Mouse (Mus musculus) CH12.LX (cell line): ENCODE measurements around the gene Apoa1. TPM values are rescaled to one million over a fixed set of nuclear protein-coding genes. Genes with fewer than 3 reads are reported as not detected.

Experiments
- DNase-seq: peaks from one replicate; pipeline ENCODE4 v3.0.0-alpha.2; 2013; ENCODE audit errors: extremely low read depth
- H3K27ac ChIP-seq: 2 replicates; pipeline ENCODE4 v1.5.1; 2012; ENCODE audit warnings: low read depth, mild to moderate bottlenecking, control low read depth, moderate library complexity; ENCODE audit not compliant: insufficient read depth
- H3K27me3 ChIP-seq: replicated peaks from 2 replicates; pipeline ENCODE3; 2012; ENCODE audit warnings: inconsistent platforms
- H3K36me3 ChIP-seq, 2 experiments: replicated peaks in 1 of 2; 2 replicates each; pipeline versions ENCODE3 to v1.6.1; 2012; ENCODE audit warnings: inconsistent platforms in 1 of 2, low read length in 1 of 2, mild to moderate bottlenecking in 1 of 2, mixed read lengths in 1 of 2, moderate library complexity in 1 of 2; ENCODE audit not compliant: control insufficient read depth in 1 of 2, insufficient read depth in 1 of 2
- H3K4me1 ChIP-seq, 2 experiments: 2 replicates each; pipeline ENCODE4 v1.6.1; 2012; ENCODE audit warnings: inconsistent platforms in 1 of 2, moderate library complexity in 1 of 2; ENCODE audit not compliant: insufficient read depth in 2 of 2, control insufficient read depth in 1 of 2
- H3K4me2 ChIP-seq: 2 replicates; pipeline ENCODE4 v1.6.1; 2012; ENCODE audit warnings: low read depth, mild to moderate bottlenecking, control low read depth; ENCODE audit not compliant: poor library complexity, insufficient read depth, severe bottlenecking
- H3K4me3 ChIP-seq, 3 experiments: fragments of 150-350 bp in 1 of 3; sonication (generic) in 1 of 3; replicated peaks in 1 of 3; 2 replicates each; pipeline versions ENCODE3 to v1.5.1; 2011 to 2012; ENCODE audit warnings: low read depth in 2 of 3, low read length in 2 of 3, mild to moderate bottlenecking in 2 of 3, moderate library complexity in 2 of 3, control low read depth in 1 of 3, improper control_type of control experiment in 1 of 3, inconsistent platforms in 1 of 3, mixed read lengths in 1 of 3; ENCODE audit not compliant: poor library complexity in 1 of 3
- H3K79me2 ChIP-seq: replicated peaks from 2 replicates; pipeline ENCODE4 v1.6.1; 2012; ENCODE audit warnings: mild to moderate bottlenecking, moderate library complexity; ENCODE audit not compliant: control insufficient read depth, poor library complexity, insufficient read depth, severe bottlenecking; ENCODE audit errors: extremely low read depth
- H3K9ac ChIP-seq: 2 replicates; pipeline ENCODE4 v1.6.1; 2012; ENCODE audit warnings: low read depth, mild to moderate bottlenecking, control low read depth, moderate library complexity; ENCODE audit not compliant: insufficient read depth
- H3K9me3 ChIP-seq: replicated peaks from 2 replicates; pipeline ENCODE3; 2012; ENCODE audit warnings: low read length, inconsistent platforms, mixed read lengths
- BHLHE40 ChIP-seq: IDR thresholded peaks from 2 replicates; pipeline ENCODE4 v1.6.1; 2011; ENCODE audit warnings: mild to moderate bottlenecking, low read depth, low read length, improper control_type of control experiment
- ELF1 ChIP-seq: IDR thresholded peaks from 2 replicates; pipeline ENCODE4 v1.6.1; 2014; ENCODE audit warnings: low read depth, mild to moderate bottlenecking, inconsistent platforms, low read length, improper control_type of control experiment
- ETS1 ChIP-seq: conservative IDR thresholded peaks from 2 replicates; pipeline ENCODE4 v1.6.1; 2012; ENCODE audit warnings: low read depth, mild to moderate bottlenecking, inconsistent platforms, low read length, improper control_type of control experiment, moderate library complexity
- HCFC1 ChIP-seq: IDR thresholded peaks from 2 replicates; pipeline ENCODE4 v1.6.1; 2012; ENCODE audit warnings: low read depth, mild to moderate bottlenecking, inconsistent platforms, low read length, improper control_type of control experiment
- IRF4 ChIP-seq: IDR thresholded peaks from 2 replicates; pipeline ENCODE4 v1.6.1; 2014; ENCODE audit warnings: low read depth, mild to moderate bottlenecking, inconsistent platforms, low read length, improper control_type of control experiment
- KAT2A ChIP-seq: IDR thresholded peaks from 2 replicates; pipeline ENCODE4 v1.6.1; 2012; ENCODE audit warnings: low read length, improper control_type of control experiment, inconsistent platforms; ENCODE audit not compliant: insufficient replicate concordance
- MAFK ChIP-seq: IDR thresholded peaks from 2 replicates; pipeline ENCODE4 v1.6.1; 2011; ENCODE audit warnings: low read length, improper control_type of control experiment; ENCODE audit not compliant: insufficient replicate concordance
- MXI1 ChIP-seq: IDR thresholded peaks from 2 replicates; pipeline ENCODE4 v1.6.1; 2011; ENCODE audit warnings: mild to moderate bottlenecking, low read depth, low read length, improper control_type of control experiment
- NELFE ChIP-seq: IDR thresholded peaks from 2 replicates; pipeline ENCODE4 v1.6.1; 2011; ENCODE audit warnings: low read depth, low read length, improper control_type of control experiment
- RAD21 ChIP-seq: IDR thresholded peaks from 2 replicates; pipeline ENCODE4 v1.6.1; 2011; ENCODE audit warnings: low read depth, mild to moderate bottlenecking, low read length, improper control_type of control experiment, moderate library complexity
- RCOR1 ChIP-seq: conservative IDR thresholded peaks from 2 replicates; pipeline ENCODE4 v1.6.1; 2012; ENCODE audit warnings: low read depth, mild to moderate bottlenecking, inconsistent platforms, low read length, improper control_type of control experiment
- TBP ChIP-seq: conservative IDR thresholded peaks from 2 replicates; pipeline ENCODE4 v1.6.1; 2011; ENCODE audit warnings: low read depth, low read length, improper control_type of control experiment
- TCF12 ChIP-seq: IDR thresholded peaks from 2 replicates; pipeline ENCODE4 v1.6.1; 2014; ENCODE audit warnings: low read depth, mild to moderate bottlenecking, inconsistent platforms, low read length, improper control_type of control experiment
- UBTF ChIP-seq: IDR thresholded peaks from 2 replicates; pipeline ENCODE4 v1.6.1; 2012; ENCODE audit warnings: low read depth, mild to moderate bottlenecking, inconsistent platforms, low read length, improper control_type of control experiment, moderate library complexity
- ZKSCAN1 ChIP-seq: IDR thresholded peaks from 2 replicates; pipeline ENCODE4 v1.6.1; 2012; ENCODE audit warnings: low read depth, inconsistent platforms, low read length, improper control_type of control experiment, borderline replicate concordance
- dilution Hi-C: fragments of 300-500 bp; cut with MboI; formaldehyde crosslinking; loops from 2 replicates; pipeline ENCODE4 v1.14.3; 2020; ENCODE audit warnings: low sequenced_read_pairs; ENCODE audit not compliant: extremely low pct_unique_long_range_greater_than_20kb, extremely low pct_ligation_motif_present
- in situ Hi-C: fragments of 300-500 bp; cut with MboI; formaldehyde crosslinking; loops from 3 replicates; pipeline ENCODE4 v1.14.3; 2019; ENCODE audit warnings: low sequenced_read_pairs, low pct_ligation_motif_present, low pct_unique_long_range_greater_than_20kb, mixed read lengths
- polyA plus RNA-seq: library from polyadenylated mRNA; unstranded; fragments of >175 nt; gene quantifications from 2 replicates; pipeline ENCODE4 v1.2.1, GENCODE M21; 2012; ENCODE audit warnings: low read depth; ENCODE audit not compliant: insufficient read length
- total RNA-seq, 2 experiments: library from RNA; depleted of rRNA; stranded (reverse); fragments of 300-350 nt in 1 of 2; fragments of >200 nt in 1 of 2; gene quantifications; 2 replicates each; pipeline ENCODE4 v1.2.3; 2012 to 2014

The Apoa1 gene
- total and polyA plus RNA-seq, 3 experiments = not detected

DNA sequence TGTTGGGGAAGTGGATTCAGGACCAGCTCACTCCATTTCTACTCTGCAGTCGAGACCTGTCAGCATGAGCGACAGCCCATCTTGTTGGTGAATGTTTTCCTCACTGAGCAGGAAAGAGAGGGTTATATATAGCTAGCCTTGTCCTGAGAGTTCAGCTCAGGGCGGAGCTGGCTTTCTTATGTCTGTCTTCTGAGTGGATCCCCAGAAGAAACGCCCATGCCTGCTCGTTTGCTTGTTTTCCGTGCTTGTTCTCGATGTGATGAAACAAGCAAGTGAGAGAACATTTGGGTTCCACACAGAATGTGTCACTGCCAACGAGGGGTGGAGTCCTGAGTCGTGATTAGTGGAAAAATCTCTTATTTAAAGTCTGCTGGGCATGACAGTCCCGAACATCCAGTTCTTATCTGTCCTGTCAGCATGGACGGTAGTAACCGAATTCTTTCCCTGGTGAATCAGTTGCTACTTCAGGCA lies 31.6 kb upstream of the Apoa1 start:
- Histone ChIP-seq H3K27ac (no peak overlapping the region), H3K27me3 (no peaks in the 10 kb centered on the region), H3K79me2 (no peaks in the 10 kb centered on the region), H3K36me3 (peaks cover 64 to 84% of the 10 kb centered on the region in 2 experiments), H3K9me3 (no peaks in the 10 kb centered on the region), H3K4me1 (peaks cover 0 to 17% of the 10 kb centered on the region in 2 experiments; a peak in 2 of 4 replicates), H3K4me3 (no peak overlapping the region), H3K9ac (no peak overlapping the region), H3K4me2 (no peak overlapping the region)
- in situ Hi-C loops = loop anchor here (5.0 kb wide), 1 partner anchor 204 kb away; no protein-coding TSS in a partner anchor
- TF ChIP-seq HCFC1 (no peak), ETS1 (no peak), MAFK (no peak), UBTF (no peak), TCF12 (no peak), RCOR1 (no peak), BHLHE40 (no peak), ELF1 (no peak), ZKSCAN1 (no peak), TBP (no peak), MXI1 (no peak), KAT2A (no peak), NELFE (no peak)
- dilution Hi-C loops = no loop called here
- DNase-seq = no peak

DNA sequence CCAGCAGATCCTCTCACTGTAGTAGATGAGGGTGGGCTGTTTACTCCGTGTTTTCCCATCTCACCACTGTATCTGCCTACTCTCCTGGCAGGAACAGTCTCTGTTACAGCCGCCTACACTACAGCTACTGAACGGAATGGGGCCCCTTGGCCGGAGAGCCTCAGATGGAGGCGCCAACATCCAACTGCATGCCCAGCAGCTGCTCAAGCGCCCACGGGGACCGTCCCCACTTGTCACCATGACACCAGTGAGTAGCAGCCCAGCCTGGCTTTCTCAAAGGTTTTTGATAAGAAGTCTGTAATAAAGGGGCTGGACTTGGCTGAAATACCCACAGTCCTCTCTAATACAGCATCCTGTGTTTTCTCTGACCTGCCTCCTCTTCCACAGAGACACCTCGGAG lies 29.9 kb upstream of the Apoa1 start:
- peaks cover 73 to 97% of the 10 kb centered on the region in 2 experiments for H3K36me3 ChIP-seq
- H3K79me2 ChIP-seq = no peaks in the 10 kb centered on the region
- H3K4me2 ChIP-seq = no peak overlapping the region
- no peak for DNase-seq
- in situ Hi-C loops = loop anchor here (5.0 kb wide), 1 partner anchor 206 kb away; no protein-coding TSS in a partner anchor
- H3K27me3 ChIP-seq = no peaks in the 10 kb centered on the region
- TF ChIP-seq IRF4 (no peak), RAD21 (no peak)
- H3K4me3 ChIP-seq = no peak overlapping the region
- dilution Hi-C loops = no loop called here
- H3K9ac ChIP-seq = no peak overlapping the region
- peaks cover 0 to 5% of the 10 kb centered on the region in 2 experiments; a peak in 1 of 4 replicates for H3K4me1 ChIP-seq
- no peak overlapping the region for H3K27ac ChIP-seq
- no peaks in the 10 kb centered on the region for H3K9me3 ChIP-seq
